Mouse (Mus musculus): ENCODE measurements around the gene Pik3r5. TPM values are rescaled to one million over a fixed set of nuclear protein-coding genes. Genes with fewer than 3 reads are reported as not detected.

The Pik3r5 gene
- polyA plus RNA-seq, 1 experiment from 2014 or later: 0.19 TPM

- no peak for ATAC-seq (replicated peaks; ENCODE audit: insufficient number of reproducible peaks, low FRiP score, low TSS enrichment)
- H3K9me3 ChIP-seq (replicated peaks; ENCODE audit: control insufficient read depth, low read length): peaks cover 3% of the 10 kb centered on the region; the same call in 1 of the 2 replicates
- no peak overlapping the region for H3K9ac ChIP-seq (ENCODE audit: low read depth, low read length)
- no peak overlapping the region for H3K4me3 ChIP-seq (ENCODE audit: low read depth, low read length)
- H3K4me1 ChIP-seq (ENCODE audit: control insufficient read depth, insufficient read depth, low read length): no peaks in the 10 kb centered on the region
- H3K27ac ChIP-seq (ENCODE audit: low read depth, low read length): no peak overlapping the region
- H3K36me3 ChIP-seq (ENCODE audit: control insufficient read depth, insufficient read depth, low read length): no peaks in the 10 kb centered on the region
- no peak overlapping the region for H3K4me2 ChIP-seq
- WGBS (ENCODE audit: insufficient replicate concordance): 73% methylated on average over 5 of the region's 5 CpGs
- H3K27me3 ChIP-seq (ENCODE audit: control insufficient read depth, insufficient read depth, low read length): no peaks in the 10 kb centered on the region
Observed at GRCm38 (mm10) chr11:68521352-68521751, 89.4 kb downstream of the Pik3r5 start.

DNA sequence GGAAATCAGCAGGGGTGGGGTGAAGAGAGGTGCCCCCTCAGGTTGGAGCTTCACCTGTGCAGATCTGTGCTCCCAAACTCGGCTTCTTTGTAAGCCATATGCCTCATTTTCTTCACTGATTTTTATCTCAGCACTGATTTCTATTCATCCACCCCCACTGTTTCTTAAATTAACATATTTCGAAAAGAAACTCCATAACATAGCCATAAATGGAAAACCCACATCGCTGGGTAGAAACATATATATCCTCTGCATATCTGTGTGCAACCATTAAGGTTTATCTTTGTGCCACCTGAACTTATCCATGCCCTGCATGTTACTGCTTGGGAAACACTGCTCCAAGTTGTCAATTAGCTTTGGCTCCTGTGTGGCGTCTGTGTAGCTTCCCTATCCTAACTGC is 94.5 kb downstream of the Pik3r5 start:
- H3K4me2 ChIP-seq: no peak overlapping the region
- no peak overlapping the region for H3K4me3 ChIP-seq (ENCODE audit: low read depth, low read length)
- no peaks in the 10 kb centered on the region for H3K36me3 ChIP-seq (ENCODE audit: control insufficient read depth, insufficient read depth, low read length)
- H3K4me1 ChIP-seq (ENCODE audit: control insufficient read depth, insufficient read depth, low read length): no peaks in the 10 kb centered on the region
- no peak overlapping the region for H3K27ac ChIP-seq (ENCODE audit: low read depth, low read length)
- H3K9ac ChIP-seq (ENCODE audit: low read depth, low read length): no peak overlapping the region
- WGBS (ENCODE audit: insufficient replicate concordance): 68% methylated on average over 4 of the region's 4 CpGs
- ATAC-seq (replicated peaks; ENCODE audit: insufficient number of reproducible peaks, low FRiP score, low TSS enrichment): no peak
- H3K27me3 ChIP-seq (ENCODE audit: control insufficient read depth, insufficient read depth, low read length): no peaks in the 10 kb centered on the region
- no peaks in the 10 kb centered on the region for H3K9me3 ChIP-seq (replicated peaks; ENCODE audit: control insufficient read depth, low read length)

- ATAC-seq (replicated peaks; ENCODE audit: insufficient number of reproducible peaks, low FRiP score, low TSS enrichment): no peak
- Histone ChIP-seq H3K36me3 (ENCODE audit: control insufficient read depth, insufficient read depth, low read length) (no peaks in the 10 kb centered on the region), H3K4me3 (ENCODE audit: low read depth, low read length) (no peak overlapping the region), H3K4me1 (ENCODE audit: control insufficient read depth, insufficient read depth, low read length) (no peaks in the 10 kb centered on the region; the same call in 1 of the 2 replicates), H3K4me2 (no peak overlapping the region), H3K27me3 (ENCODE audit: control insufficient read depth, insufficient read depth, low read length) (no peaks in the 10 kb centered on the region), H3K9ac (ENCODE audit: low read depth, low read length) (no peak overlapping the region), H3K27ac (ENCODE audit: low read depth, low read length) (no peak overlapping the region), H3K9me3 (replicated peaks; ENCODE audit: control insufficient read depth, low read length) (no peaks in the 10 kb centered on the region)
- WGBS (ENCODE audit: insufficient replicate concordance): 25% methylated on average over 16 of the region's 16 CpGs
Observed at GRCm38 (mm10) chr11:68531066-68531806, 99.3 kb downstream of the Pik3r5 start.

DNA sequence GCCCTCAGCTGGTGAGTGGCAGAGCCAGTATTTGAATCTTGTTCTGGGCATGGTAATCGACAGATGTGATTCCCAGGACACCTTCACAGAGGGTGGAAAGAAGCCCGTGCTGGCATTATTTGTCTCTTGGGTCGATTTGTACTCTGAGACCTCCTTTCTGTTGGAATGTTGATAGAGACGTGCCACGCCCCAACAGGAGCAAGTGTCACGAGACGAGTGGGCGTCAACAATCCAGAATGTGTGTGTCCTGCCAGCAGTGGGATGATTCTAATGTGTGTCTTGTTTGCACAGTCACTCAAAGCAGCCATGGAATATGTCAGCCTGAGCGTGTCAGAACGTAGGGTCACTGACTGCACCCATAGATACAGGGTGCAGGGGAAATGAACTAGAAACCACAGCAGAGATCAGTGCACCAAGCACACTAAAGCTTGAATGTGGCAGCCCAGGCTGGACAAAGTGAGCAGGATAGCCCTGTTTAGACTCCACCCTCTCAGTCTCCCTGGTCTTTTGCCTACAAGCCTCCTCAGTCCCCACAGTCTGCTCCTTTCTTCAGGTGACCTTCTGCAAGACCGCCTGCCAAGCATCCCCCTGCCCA is 100.1 kb downstream of the Pik3r5 start:
- Histone ChIP-seq H3K4me3 (ENCODE audit: low read depth, low read length) (no peak overlapping the region), H3K27ac (ENCODE audit: low read depth, low read length) (no peak overlapping the region)
- 66% methylated on average over 11 of the region's 11 CpGs for WGBS (ENCODE audit: insufficient replicate concordance)

DNA sequence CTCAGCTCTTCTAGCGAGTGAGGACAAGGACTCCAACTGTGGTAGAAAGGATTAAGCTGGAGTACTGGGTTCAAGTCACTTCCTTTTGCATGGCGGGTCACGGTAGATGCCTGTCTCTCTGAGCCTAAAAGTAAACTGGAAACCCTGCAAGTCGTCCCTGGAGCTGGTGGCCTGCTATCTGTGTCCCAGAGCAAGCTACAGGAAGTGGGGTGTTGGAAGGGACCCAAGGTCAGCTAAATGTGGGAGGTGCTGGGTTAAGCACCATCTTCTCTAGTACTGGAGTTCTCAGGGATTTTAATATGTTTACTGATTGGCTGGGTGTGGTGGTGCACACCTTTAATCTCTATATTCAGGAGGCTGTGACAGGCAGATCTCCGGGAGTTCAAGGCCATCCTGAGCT is 100.9 kb downstream of the Pik3r5 start:
- H3K4me1 ChIP-seq (ENCODE audit: control insufficient read depth, insufficient read depth, low read length): no peaks in the 10 kb centered on the region; the same call in 1 of the 2 replicates
- H3K9ac ChIP-seq (ENCODE audit: low read depth, low read length): no peak overlapping the region
- H3K4me2 ChIP-seq: no peak overlapping the region
- no peaks in the 10 kb centered on the region for H3K27me3 ChIP-seq (ENCODE audit: control insufficient read depth, insufficient read depth, low read length)
- H3K4me3 ChIP-seq (ENCODE audit: low read depth, low read length): no peak overlapping the region
- ATAC-seq (replicated peaks; ENCODE audit: insufficient number of reproducible peaks, low FRiP score, low TSS enrichment): no peak
- 67% methylated on average over 5 of the region's 5 CpGs for WGBS (ENCODE audit: insufficient replicate concordance)
- no peaks in the 10 kb centered on the region for H3K36me3 ChIP-seq (ENCODE audit: control insufficient read depth, insufficient read depth, low read length)
- no peak overlapping the region for H3K27ac ChIP-seq (ENCODE audit: low read depth, low read length)
- no peaks in the 10 kb centered on the region for H3K9me3 ChIP-seq (replicated peaks; ENCODE audit: control insufficient read depth, low read length)

More for the DNA sequence above, 100.1 kb downstream of the Pik3r5 start:
- no peak for ATAC-seq (replicated peaks; ENCODE audit: insufficient number of reproducible peaks, low FRiP score, low TSS enrichment)
- no peaks in the 10 kb centered on the region for H3K9me3 ChIP-seq (replicated peaks; ENCODE audit: control insufficient read depth, low read length)
- no peaks in the 10 kb centered on the region for H3K27me3 ChIP-seq (ENCODE audit: control insufficient read depth, insufficient read depth, low read length)
- no peak overlapping the region for H3K4me2 ChIP-seq
- H3K9ac ChIP-seq (ENCODE audit: low read depth, low read length): no peak overlapping the region
- no peaks in the 10 kb centered on the region; the same call in 1 of the 2 replicates for H3K4me1 ChIP-seq (ENCODE audit: control insufficient read depth, insufficient read depth, low read length)
- H3K36me3 ChIP-seq (ENCODE audit: control insufficient read depth, insufficient read depth, low read length): no peaks in the 10 kb centered on the region

DNA sequence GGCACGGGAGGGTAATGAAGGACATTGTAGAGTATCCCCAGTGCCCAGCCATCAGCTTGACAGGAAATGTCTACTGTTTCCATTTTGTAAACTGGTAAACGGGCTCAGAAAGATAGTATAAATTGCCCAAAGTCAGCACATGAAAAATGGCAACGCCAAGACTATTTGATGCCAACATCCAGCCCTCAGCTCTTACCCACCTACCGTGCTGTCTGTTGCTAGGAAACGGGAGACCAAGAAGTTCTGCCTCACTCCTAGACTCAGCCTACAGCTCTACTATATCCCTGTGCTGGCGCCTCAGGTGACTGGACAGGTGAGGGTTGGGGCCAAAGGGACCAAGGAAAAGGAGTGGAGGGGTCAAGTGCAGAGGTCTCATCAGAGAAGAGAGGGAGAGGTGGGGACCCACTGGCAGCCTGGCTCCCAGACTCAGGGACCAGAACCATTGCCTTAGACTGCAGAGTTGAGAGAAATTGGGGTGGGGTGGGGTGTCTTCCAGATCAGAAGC is 102.1 kb downstream of the Pik3r5 start:
- Histone ChIP-seq H3K27ac (ENCODE audit: low read depth, low read length) (no peak overlapping the region), H3K4me2 (no peak overlapping the region), H3K4me1 (ENCODE audit: control insufficient read depth, insufficient read depth, low read length) (no peaks in the 10 kb centered on the region; the same call in 1 of the 2 replicates), H3K4me3 (ENCODE audit: low read depth, low read length) (no peak overlapping the region), H3K9ac (ENCODE audit: low read depth, low read length) (no peak overlapping the region), H3K36me3 (ENCODE audit: control insufficient read depth, insufficient read depth, low read length) (no peaks in the 10 kb centered on the region), H3K27me3 (ENCODE audit: control insufficient read depth, insufficient read depth, low read length) (no peaks in the 10 kb centered on the region), H3K9me3 (replicated peaks; ENCODE audit: control insufficient read depth, low read length) (no peaks in the 10 kb centered on the region)
- no peak for ATAC-seq (replicated peaks; ENCODE audit: insufficient number of reproducible peaks, low FRiP score, low TSS enrichment)
- 80% methylated on average over 6 of the region's 6 CpGs for WGBS (ENCODE audit: insufficient replicate concordance)

- Histone ChIP-seq H3K4me1 (ENCODE audit: control insufficient read depth, insufficient read depth, low read length) (no peaks in the 10 kb centered on the region; the same call in 1 of the 2 replicates), H3K27me3 (ENCODE audit: control insufficient read depth, insufficient read depth, low read length) (no peaks in the 10 kb centered on the region), H3K4me3 (ENCODE audit: low read depth, low read length) (no peak overlapping the region), H3K27ac (ENCODE audit: low read depth, low read length) (no peak overlapping the region), H3K36me3 (ENCODE audit: control insufficient read depth, insufficient read depth, low read length) (no peaks in the 10 kb centered on the region), H3K4me2 (no peak overlapping the region), H3K9ac (ENCODE audit: low read depth, low read length) (no peak overlapping the region), H3K9me3 (replicated peaks; ENCODE audit: control insufficient read depth, low read length) (no peaks in the 10 kb centered on the region)
- WGBS (ENCODE audit: insufficient replicate concordance): 52% methylated on average over 4 of the region's 4 CpGs
- no peak for ATAC-seq (replicated peaks; ENCODE audit: insufficient number of reproducible peaks, low FRiP score, low TSS enrichment)
Observed at GRCm38 (mm10) chr11:68536026-68536425, 104.1 kb downstream of the Pik3r5 start.

- Histone ChIP-seq H3K27me3 (ENCODE audit: control insufficient read depth, insufficient read depth, low read length) (no peaks in the 10 kb centered on the region), H3K36me3 (ENCODE audit: control insufficient read depth, insufficient read depth, low read length) (no peaks in the 10 kb centered on the region), H3K4me1 (ENCODE audit: control insufficient read depth, insufficient read depth, low read length) (no peaks in the 10 kb centered on the region; the same call in 1 of the 2 replicates), H3K4me3 (ENCODE audit: low read depth, low read length) (no peak overlapping the region), H3K9ac (ENCODE audit: low read depth, low read length) (no peak overlapping the region), H3K27ac (ENCODE audit: low read depth, low read length) (no peak overlapping the region), H3K9me3 (replicated peaks; ENCODE audit: control insufficient read depth, low read length) (no peaks in the 10 kb centered on the region), H3K4me2 (no peak overlapping the region)
- 52% methylated on average over 4 of the region's 4 CpGs for WGBS (ENCODE audit: insufficient replicate concordance)
- ATAC-seq (replicated peaks; ENCODE audit: insufficient number of reproducible peaks, low FRiP score, low TSS enrichment): no peak
Observed at GRCm38 (mm10) chr11:68536465-68536864, 104.5 kb downstream of the Pik3r5 start.
